Mouse (Mus musculus) cerebellum, postnatal 36 days (tissue): ENCODE measurements around the gene Zmynd11.
"Not testable (repeated sequence)": the region's sequence is repeated elsewhere in the genome, so short reads cannot be mapped to it uniquely, and the experiment has no call there.

Source experiments
- DNase-seq, 2 experiments: peaks; one replicate each; pipeline ENCODE4 v3.0.0; 2021 to 2022; ENCODE audit warnings: mixed read lengths in 2 of 2

The Zmynd11 gene

GRCm38 (mm10) chr13:9764646-9765536 lies at the start of gene Zmynd11:
Gene Zmynd11, minus strand, starts transcription at chr13:9765330.
- peak; percentile 61 for DNase-seq

GRCm38 (mm10) chr13:9795889-9796631 lies 30.9 kb upstream of the Zmynd11 start:
- peak; percentile 5 to 8 for DNase-seq

GRCm38 (mm10) chr13:9786050-9786449 lies 20.9 kb upstream of the Zmynd11 start:
- DNase-seq = no peak

GRCm38 (mm10) chr13:9783717-9784116 lies 18.6 kb upstream of the Zmynd11 start:
- DNase-seq = no peak

- DNase-seq = no peak
These were observed 10.8 kb upstream of the Zmynd11 start for GRCm38 (mm10) chr13:9775901-9776300.

GRCm38 (mm10) chr13:9774077-9774476 lies 8.9 kb upstream of the Zmynd11 start:
- no peak for DNase-seq

- no peak for DNase-seq
These were observed 2.1 kb upstream of the Zmynd11 start for GRCm38 (mm10) chr13:9767279-9767678.

GRCm38 (mm10) chr13:9766497-9766896 lies 1.4 kb upstream of the Zmynd11 start:
- DNase-seq = no peak

- DNase-seq = no peak
These were observed 364 bp upstream of the Zmynd11 start for GRCm38 (mm10) chr13:9765537-9765851.

GRCm38 (mm10) chr13:9763828-9764645 lies 1.1 kb downstream of the Zmynd11 start:
- DNase-seq = peak; percentile 64 to 69

- DNase-seq = no peak
These were observed 1.9 kb downstream of the Zmynd11 start for GRCm38 (mm10) chr13:9763100-9763827.

GRCm38 (mm10) chr13:9760057-9760456 lies 5.1 kb downstream of the Zmynd11 start:
- no peak for DNase-seq

- no peak for DNase-seq
These were observed 7.2 kb downstream of the Zmynd11 start for GRCm38 (mm10) chr13:9757842-9758491.

- no peak for DNase-seq
These were observed 11.4 kb downstream of the Zmynd11 start for GRCm38 (mm10) chr13:9753706-9754105.

- peak; percentile 49 to 53 for DNase-seq
These were observed 14.8 kb downstream of the Zmynd11 start for GRCm38 (mm10) chr13:9750320-9750719.

GRCm38 (mm10) chr13:9749796-9750195 lies 15.3 kb downstream of the Zmynd11 start:
- no peak for DNase-seq

- no peak for DNase-seq
These were observed 26.9 kb downstream of the Zmynd11 start for GRCm38 (mm10) chr13:9738190-9738589.

GRCm38 (mm10) chr13:9737024-9737423 lies 28.1 kb downstream of the Zmynd11 start:
- no peak for DNase-seq

GRCm38 (mm10) chr13:9732262-9732661 lies 32.9 kb downstream of the Zmynd11 start:
- not testable (repeated sequence) for DNase-seq

GRCm38 (mm10) chr13:9729073-9729472 lies 36.1 kb downstream of the Zmynd11 start:
- no peak for DNase-seq

GRCm38 (mm10) chr13:9715224-9715623 lies 49.9 kb downstream of the Zmynd11 start:
- DNase-seq = no peak
